Mouse (Mus musculus) myocyte (in vitro differentiated cells): ENCODE measurements around the gene Mad1l1.

Experiments used
- MYOD1 ChIP-seq, 3 experiments: IDR thresholded peaks; one replicate each; pipeline ENCODE4 v1.6.1; 2011; ENCODE audit warnings: control low read depth in 2 of 3, low read depth in 2 of 3, mild to moderate bottlenecking in 2 of 3, moderate library complexity in 1 of 3; ENCODE audit not compliant: insufficient read length in 2 of 3, control insufficient read depth in 1 of 3
- POLR2A ChIP-seq: IDR thresholded peaks from one replicate; pipeline ENCODE4 v1.6.1; 2011; ENCODE audit warnings: low read depth, mild to moderate bottlenecking, control low read depth, moderate library complexity; ENCODE audit not compliant: insufficient read length

GRCm38 (mm10) chr5:140037587-140038233 is 283.6 kb downstream of the Mad1l1 start:
- TF ChIP-seq MYOD1 (IDR thresholded peaks at IDR 0.05; ENCODE audit: control insufficient read depth in 1 of 3, insufficient read length in 2 of 3, low read depth in 2 of 3) (no peak), POLR2A (no peak)
